Mouse (Mus musculus): Measurements from ENCODE around the gene Zfp704. TPM values are rescaled to one million over a fixed set of nuclear protein-coding genes. Genes with fewer than 3 reads are reported as not detected.

The Zfp704 gene
- 10.6 and 10.9 TPM in 2 replicates for polyA plus RNA-seq (2015; fragmentation: Nextera tagmentation; extraction: Ambion mirVana)

- H3K27ac ChIP-seq, result peak within 1 kb of the TSS; percentile 95
- peaks cover 10% of the 10 kb centered on the region; the same call in 1 of the 2 replicates for H3K27me3 ChIP-seq
- under 1% methylated on average over 83 of the region's 97 CpGs for WGBS
- peaks cover 32% of the 10 kb centered on the region for H3K4me1 ChIP-seq
- H3K9me3 ChIP-seq (replicated peaks), result no peaks in the 10 kb centered on the region
- peak within 1 kb of the TSS; percentile 71 for H3K4me2 ChIP-seq
- peak within 1 kb of the TSS; percentile 90 for H3K9ac ChIP-seq
- peak; percentile 94 for ATAC-seq
- H3K4me3 ChIP-seq, result peak within 1 kb of the TSS; percentile 89
- no peaks in the 10 kb centered on the region for H3K36me3 ChIP-seq (ENCODE audit: poor library complexity, severe bottlenecking)
Observed at GRCm38 (mm10) chr3:9609581-9610341, at the start of gene Zfp704. Gene Zfp704 (minus strand): TSS chr3:9610085.

GRCm38 (mm10) chr3:9633036-9634005 is 23.4 kb upstream of the Zfp704 start:
- Histone ChIP-seq H3K4me3 (no peak overlapping the region), H3K4me1 (peaks cover 12% of the 10 kb centered on the region), H3K27ac (no peak overlapping the region), H3K9ac (no peak overlapping the region), H3K4me2 (no peak overlapping the region), H3K27me3 (no peaks in the 10 kb centered on the region), H3K9me3 (replicated peaks) (no peaks in the 10 kb centered on the region), H3K36me3 (ENCODE audit: poor library complexity, severe bottlenecking) (no peaks in the 10 kb centered on the region)
- no peak for ATAC-seq
- WGBS, result 83% methylated on average over 10 of the region's 10 CpGs

- H3K36me3 ChIP-seq (ENCODE audit: poor library complexity, severe bottlenecking), result no peaks in the 10 kb centered on the region
- peak overlapping the region; percentile 27 for H3K9ac ChIP-seq
- H3K4me3 ChIP-seq, result 0 out of 2 replicates have a peak overlapping the region, but pooled peaks have one; percentile 14
- no peak overlapping the region for H3K27ac ChIP-seq
- peak; percentile 67; the same call in 1 of the 2 replicates for ATAC-seq
- H3K9me3 ChIP-seq (replicated peaks), result no peaks in the 10 kb centered on the region
- no peaks in the 10 kb centered on the region for H3K27me3 ChIP-seq
- 11% methylated on average over 17 of the region's 17 CpGs for WGBS
- peak overlapping the region; percentile 51 for H3K4me2 ChIP-seq
- H3K4me1 ChIP-seq, result peaks cover 12% of the 10 kb centered on the region
Observed at GRCm38 (mm10) chr3:9629951-9630350, 20.1 kb upstream of the Zfp704 start.

- no peak for ATAC-seq
- no peaks in the 10 kb centered on the region for H3K27me3 ChIP-seq
- H3K9ac ChIP-seq, result no peak overlapping the region
- H3K9me3 ChIP-seq (replicated peaks), result no peaks in the 10 kb centered on the region
- no peak overlapping the region for H3K4me3 ChIP-seq
- 82% methylated on average over 4 of the region's 4 CpGs for WGBS
- H3K4me1 ChIP-seq, result peaks cover 12% of the 10 kb centered on the region
- no peak overlapping the region for H3K4me2 ChIP-seq
- no peaks in the 10 kb centered on the region for H3K36me3 ChIP-seq (ENCODE audit: poor library complexity, severe bottlenecking)
- H3K27ac ChIP-seq, result no peak overlapping the region
Observed at GRCm38 (mm10) chr3:9628041-9628440, 18.2 kb upstream of the Zfp704 start.

GRCm38 (mm10) chr3:9626149-9626548 is 16.3 kb upstream of the Zfp704 start:
- H3K9ac ChIP-seq, result no peak overlapping the region
- no peaks in the 10 kb centered on the region for H3K27me3 ChIP-seq
- no peak overlapping the region for H3K4me2 ChIP-seq
- no peaks in the 10 kb centered on the region for H3K36me3 ChIP-seq (ENCODE audit: poor library complexity, severe bottlenecking)
- peaks cover 12% of the 10 kb centered on the region for H3K4me1 ChIP-seq
- ATAC-seq, result no peak
- H3K27ac ChIP-seq, result no peak overlapping the region
- WGBS, result 80% methylated on average over 5 of the region's 5 CpGs
- no peak overlapping the region for H3K4me3 ChIP-seq
- H3K9me3 ChIP-seq (replicated peaks), result no peaks in the 10 kb centered on the region

GRCm38 (mm10) chr3:9620611-9621010 is 10.7 kb upstream of the Zfp704 start:
- H3K4me2 ChIP-seq, result no peak overlapping the region
- H3K9ac ChIP-seq, result no peak overlapping the region
- no peaks in the 10 kb centered on the region for H3K27me3 ChIP-seq
- WGBS, result 96% methylated on average over 12 of the region's 12 CpGs
- no peaks in the 10 kb centered on the region for H3K9me3 ChIP-seq (replicated peaks)
- no peaks in the 10 kb centered on the region for H3K4me1 ChIP-seq
- ATAC-seq, result no peak
- no peak overlapping the region for H3K4me3 ChIP-seq
- H3K27ac ChIP-seq, result no peak overlapping the region
- H3K36me3 ChIP-seq (ENCODE audit: poor library complexity, severe bottlenecking), result no peaks in the 10 kb centered on the region

- no peak for ATAC-seq
- Histone ChIP-seq H3K27me3 (no peaks in the 10 kb centered on the region), H3K36me3 (ENCODE audit: poor library complexity, severe bottlenecking) (no peaks in the 10 kb centered on the region), H3K9ac (no peak overlapping the region), H3K4me2 (no peak overlapping the region), H3K27ac (no peak overlapping the region), H3K4me1 (no peaks in the 10 kb centered on the region), H3K9me3 (replicated peaks) (no peaks in the 10 kb centered on the region), H3K4me3 (no peak overlapping the region)
- WGBS, result 89% methylated on average over 6 of the region's 6 CpGs
Observed at GRCm38 (mm10) chr3:9619562-9620275, 9.8 kb upstream of the Zfp704 start.

- H3K9ac ChIP-seq, result no peak overlapping the region
- 78% methylated on average over 9 of the region's 9 CpGs for WGBS
- H3K4me1 ChIP-seq, result no peaks in the 10 kb centered on the region
- no peak for ATAC-seq
- H3K9me3 ChIP-seq (replicated peaks), result no peaks in the 10 kb centered on the region
- no peak overlapping the region for H3K4me2 ChIP-seq
- no peak overlapping the region for H3K4me3 ChIP-seq
- no peaks in the 10 kb centered on the region for H3K27me3 ChIP-seq
- no peaks in the 10 kb centered on the region for H3K36me3 ChIP-seq (ENCODE audit: poor library complexity, severe bottlenecking)
- H3K27ac ChIP-seq, result no peak overlapping the region
Observed at GRCm38 (mm10) chr3:9617101-9617500, 7.2 kb upstream of the Zfp704 start.

GRCm38 (mm10) chr3:9614676-9615075 is 4.8 kb upstream of the Zfp704 start:
- Histone ChIP-seq H3K27me3 (peaks cover 7% of the 10 kb centered on the region; the same call in 1 of the 2 replicates), H3K9me3 (replicated peaks) (no peaks in the 10 kb centered on the region), H3K9ac (no peak overlapping the region), H3K36me3 (ENCODE audit: poor library complexity, severe bottlenecking) (no peaks in the 10 kb centered on the region), H3K4me1 (peaks cover 11% of the 10 kb centered on the region), H3K27ac (no peak overlapping the region), H3K4me3 (no peak overlapping the region), H3K4me2 (no peak overlapping the region)
- WGBS, result 83% methylated on average over 12 of the region's 12 CpGs
- no peak for ATAC-seq

- Histone ChIP-seq H3K4me3 (no peak overlapping the region), H3K36me3 (ENCODE audit: poor library complexity, severe bottlenecking) (no peaks in the 10 kb centered on the region), H3K9me3 (replicated peaks) (no peaks in the 10 kb centered on the region), H3K4me1 (peaks cover 11% of the 10 kb centered on the region), H3K27me3 (peaks cover 7% of the 10 kb centered on the region; the same call in 1 of the 2 replicates), H3K9ac (no peak overlapping the region), H3K27ac (no peak overlapping the region), H3K4me2 (no peak overlapping the region)
- 84% methylated on average over 8 of the region's 8 CpGs for WGBS
- ATAC-seq, result no peak
Observed at GRCm38 (mm10) chr3:9614011-9614410, 4.1 kb upstream of the Zfp704 start.

- peaks cover 26% of the 10 kb centered on the region for H3K4me1 ChIP-seq
- H3K9me3 ChIP-seq (replicated peaks), result no peaks in the 10 kb centered on the region
- H3K4me3 ChIP-seq, result no peak overlapping the region
- H3K27me3 ChIP-seq, result peaks cover 7% of the 10 kb centered on the region; the same call in 1 of the 2 replicates
- WGBS, result 73% methylated on average over 4 of the region's 4 CpGs
- no peak for ATAC-seq
- no peaks in the 10 kb centered on the region for H3K36me3 ChIP-seq (ENCODE audit: poor library complexity, severe bottlenecking)
- H3K27ac ChIP-seq, result no peak overlapping the region
- no peak overlapping the region for H3K4me2 ChIP-seq
- H3K9ac ChIP-seq, result no peak overlapping the region
Observed at GRCm38 (mm10) chr3:9611226-9611625, 1.3 kb upstream of the Zfp704 start.
